Mouse (Mus musculus): Measurements from ENCODE around the gene Eif2s2.

Eif2s2 gene

DNA sequence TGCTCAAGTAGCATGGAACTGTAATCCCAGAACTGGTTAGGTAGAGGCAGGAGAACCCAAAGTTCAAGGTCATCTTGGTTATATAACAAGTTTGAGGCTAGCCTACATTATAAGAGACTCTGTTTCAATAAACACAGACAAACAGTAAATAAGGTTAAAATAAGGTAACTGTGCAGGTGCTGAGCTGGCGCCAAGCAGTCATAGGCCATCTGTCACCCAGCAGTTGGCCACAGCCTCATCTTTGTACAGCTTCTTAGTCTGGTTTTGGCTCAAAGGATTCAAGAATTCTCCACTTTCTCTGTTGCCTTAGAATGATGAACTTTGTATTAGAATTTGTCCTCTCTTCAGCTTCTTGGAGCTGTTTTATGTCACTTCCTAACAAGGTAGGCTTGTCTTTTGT is 24.6 kb downstream of the Eif2s2 start:
- H3K9me3 ChIP-seq (ENCODE audit: low read length), result no peaks in the 10 kb centered on the region
- H3K4me3 ChIP-seq (replicated peaks; ENCODE audit: low read length), result no peak overlapping the region
- peaks cover 97% of the 10 kb centered on the region for H3K36me3 ChIP-seq (ENCODE audit: insufficient read depth, low read length)
- peaks cover 29% of the 10 kb centered on the region; the same call in 1 of the 2 replicates for H3K4me1 ChIP-seq (replicated peaks; ENCODE audit: low read depth, low read length)
- TF ChIP-seq NANOG (IDR thresholded peaks at IDR 0.05; ENCODE audit: borderline replicate concordance, low read length) (no peak), CTCF (conservative IDR thresholded peaks at IDR 0.05; ENCODE audit: low read length) (no peak), POU5F1 (IDR thresholded peaks at IDR 0.05; ENCODE audit: borderline replicate concordance, low read length) (no peak)
- H3K27me3 ChIP-seq (ENCODE audit: insufficient read depth, low read length), result no peaks in the 10 kb centered on the region

DNA sequence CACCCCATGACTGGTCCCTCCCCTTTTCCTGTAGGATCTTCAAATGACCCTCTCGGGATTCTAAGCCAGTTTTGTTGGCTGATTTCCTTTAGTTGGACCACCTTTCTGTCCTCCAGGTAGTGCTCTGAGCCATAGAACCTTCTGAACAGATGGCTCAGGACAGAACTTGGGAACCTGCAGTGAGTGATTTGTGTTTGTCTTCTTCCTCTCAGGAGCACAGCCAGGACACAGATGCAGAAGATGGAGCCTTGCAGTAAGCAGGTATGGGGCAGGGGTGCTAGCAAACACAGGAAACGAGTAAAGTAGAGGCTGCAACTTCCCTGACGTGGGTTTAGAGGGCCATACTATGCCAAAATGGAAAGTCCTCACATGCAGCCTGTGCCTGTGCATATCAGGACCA is 27.0 kb downstream of the Eif2s2 start:
- no peaks in the 10 kb centered on the region for H3K27me3 ChIP-seq (ENCODE audit: insufficient read depth, low read length)
- TF ChIP-seq NANOG (IDR thresholded peaks at IDR 0.05; ENCODE audit: borderline replicate concordance, low read length), result no peak
- no peak for TF ChIP-seq CTCF (conservative IDR thresholded peaks at IDR 0.05; ENCODE audit: low read length)
- TF ChIP-seq POU5F1 (IDR thresholded peaks at IDR 0.05; ENCODE audit: borderline replicate concordance, low read length), result no peak
- H3K4me1 ChIP-seq (replicated peaks; ENCODE audit: low read depth, low read length), result peaks cover 28% of the 10 kb centered on the region; the same call in 1 of the 2 replicates
- no peak overlapping the region for H3K4me3 ChIP-seq (replicated peaks; ENCODE audit: low read length)
- H3K9me3 ChIP-seq (ENCODE audit: low read length), result no peaks in the 10 kb centered on the region
- H3K36me3 ChIP-seq (ENCODE audit: insufficient read depth, low read length), result peaks cover 98% of the 10 kb centered on the region

DNA sequence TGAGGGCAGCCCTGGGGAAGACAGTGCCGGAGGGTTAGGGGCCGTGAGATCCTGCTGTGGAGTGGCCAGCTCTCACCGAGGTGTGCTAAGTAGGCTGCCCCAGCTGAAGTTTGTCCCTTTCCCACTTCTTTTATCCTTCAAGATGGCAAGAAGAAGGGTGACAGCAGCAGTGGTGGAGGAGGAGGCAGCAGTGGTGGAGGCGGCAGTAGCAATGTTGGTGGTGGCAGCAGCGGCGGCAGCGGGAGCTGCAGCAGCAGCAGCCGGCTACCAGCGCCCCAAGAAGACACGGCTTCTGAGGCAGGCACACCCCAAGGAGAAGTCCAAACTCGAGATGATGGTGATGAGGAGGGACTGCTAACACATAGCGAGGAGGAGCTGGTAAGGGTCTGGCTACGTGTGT is 29.1 kb downstream of the Eif2s2 start:
- no peaks in the 10 kb centered on the region for H3K27me3 ChIP-seq (ENCODE audit: insufficient read depth, low read length)
- H3K4me3 ChIP-seq (replicated peaks; ENCODE audit: low read length), result no peak overlapping the region
- no peaks in the 10 kb centered on the region for H3K9me3 ChIP-seq (ENCODE audit: low read length)
- H3K36me3 ChIP-seq (ENCODE audit: insufficient read depth, low read length), result peaks cover 99% of the 10 kb centered on the region
- TF ChIP-seq POU5F1 (IDR thresholded peaks at IDR 0.05; ENCODE audit: borderline replicate concordance, low read length) (no peak), CTCF (conservative IDR thresholded peaks at IDR 0.05; ENCODE audit: low read length) (no peak), NANOG (IDR thresholded peaks at IDR 0.05; ENCODE audit: borderline replicate concordance, low read length) (no peak)
- H3K4me1 ChIP-seq (replicated peaks; ENCODE audit: low read depth, low read length), result peaks cover 30% of the 10 kb centered on the region; the same call in 1 of the 2 replicates

DNA sequence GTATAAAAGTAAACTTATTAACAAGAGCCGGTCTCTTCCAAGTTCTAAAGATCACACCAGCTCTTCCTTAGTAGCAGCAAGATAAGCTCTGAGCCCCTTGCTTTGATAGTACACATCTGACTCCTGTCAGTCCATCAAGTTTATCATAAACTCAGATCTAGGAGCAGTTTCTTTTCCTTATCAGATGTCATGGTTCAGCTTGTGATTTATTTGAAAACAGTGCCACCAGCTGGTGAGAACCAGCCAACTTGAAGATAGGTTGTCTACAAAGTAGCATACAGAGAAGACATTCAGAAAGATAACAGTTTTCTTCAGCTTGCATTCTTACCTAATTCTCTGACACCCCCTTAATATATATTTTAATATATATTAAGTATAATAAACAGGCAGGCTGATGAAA is 37.4 kb downstream of the Eif2s2 start:
- TF ChIP-seq CTCF (conservative IDR thresholded peaks at IDR 0.05; ENCODE audit: low read length), result no peak
- no peak for TF ChIP-seq POU5F1 (IDR thresholded peaks at IDR 0.05; ENCODE audit: borderline replicate concordance, low read length)
- no peak for TF ChIP-seq NANOG (IDR thresholded peaks at IDR 0.05; ENCODE audit: borderline replicate concordance, low read length)
- no peaks in the 10 kb centered on the region for H3K9me3 ChIP-seq (ENCODE audit: low read length)
- H3K27me3 ChIP-seq (ENCODE audit: insufficient read depth, low read length), result no peaks in the 10 kb centered on the region
- H3K4me1 ChIP-seq (replicated peaks; ENCODE audit: low read depth, low read length), result peaks cover 15% of the 10 kb centered on the region
- H3K4me3 ChIP-seq (replicated peaks; ENCODE audit: low read length), result no peak overlapping the region
- peaks cover 64% of the 10 kb centered on the region for H3K36me3 ChIP-seq (ENCODE audit: insufficient read depth, low read length)

DNA sequence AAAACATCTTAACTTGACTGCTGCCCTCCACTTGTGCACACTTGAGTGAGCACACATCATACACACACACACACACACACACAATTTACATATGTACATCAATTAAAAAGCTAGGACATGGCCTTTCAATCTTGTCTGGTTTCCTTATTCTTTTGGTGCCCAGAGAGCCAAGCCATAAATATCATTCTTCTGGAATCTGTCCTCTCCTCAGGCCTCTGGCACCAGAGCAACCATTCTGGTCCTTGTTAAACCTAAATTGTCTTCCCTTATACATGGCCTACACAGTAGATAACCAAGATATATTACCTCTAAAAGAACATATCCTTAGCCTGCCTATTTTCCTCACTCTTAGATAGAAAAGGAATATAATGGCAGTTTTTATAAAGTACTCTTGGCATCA is 44.6 kb downstream of the Eif2s2 start:
- Histone ChIP-seq H3K9me3 (ENCODE audit: low read length) (no peaks in the 10 kb centered on the region), H3K36me3 (ENCODE audit: insufficient read depth, low read length) (peaks cover 50% of the 10 kb centered on the region), H3K4me1 (replicated peaks; ENCODE audit: low read depth, low read length) (no peaks in the 10 kb centered on the region), H3K4me3 (replicated peaks; ENCODE audit: low read length) (no peak overlapping the region), H3K27me3 (ENCODE audit: insufficient read depth, low read length) (no peaks in the 10 kb centered on the region)
- no peak for TF ChIP-seq POU5F1 (IDR thresholded peaks at IDR 0.05; ENCODE audit: borderline replicate concordance, low read length)
- TF ChIP-seq NANOG (IDR thresholded peaks at IDR 0.05; ENCODE audit: borderline replicate concordance, low read length), result no peak
- no peak for TF ChIP-seq CTCF (conservative IDR thresholded peaks at IDR 0.05; ENCODE audit: low read length)

DNA sequence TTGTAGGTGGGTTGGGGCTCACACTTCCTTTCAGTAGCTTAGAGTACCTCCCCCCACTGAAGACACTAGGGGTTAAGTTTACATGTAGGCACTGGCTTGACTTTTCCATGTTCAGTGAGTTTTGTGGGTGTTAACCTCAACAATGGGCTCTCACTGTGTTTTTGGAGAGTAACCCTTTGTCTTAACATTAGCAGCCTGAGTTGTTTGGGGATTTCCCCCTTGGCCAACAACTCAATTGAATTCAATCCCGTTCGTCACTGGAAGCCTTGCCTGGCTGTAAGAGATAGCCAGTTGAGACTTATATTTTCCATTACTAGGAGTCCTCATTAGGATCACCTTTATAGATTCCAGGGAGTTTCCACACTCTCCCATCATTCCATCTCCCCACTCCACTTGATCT is 56.2 kb downstream of the Eif2s2 start:
- Histone ChIP-seq H3K36me3 (ENCODE audit: insufficient read depth, low read length) (peaks cover 35% of the 10 kb centered on the region), H3K4me3 (replicated peaks; ENCODE audit: low read length) (no peak overlapping the region), H3K27me3 (ENCODE audit: insufficient read depth, low read length) (no peaks in the 10 kb centered on the region), H3K9me3 (ENCODE audit: low read length) (no peaks in the 10 kb centered on the region), H3K4me1 (replicated peaks; ENCODE audit: low read depth, low read length) (peaks cover 44% of the 10 kb centered on the region)
- TF ChIP-seq POU5F1 (IDR thresholded peaks at IDR 0.05; ENCODE audit: borderline replicate concordance, low read length) (no peak), NANOG (IDR thresholded peaks at IDR 0.05; ENCODE audit: borderline replicate concordance, low read length) (no peak), CTCF (conservative IDR thresholded peaks at IDR 0.05; ENCODE audit: low read length) (no peak)

DNA sequence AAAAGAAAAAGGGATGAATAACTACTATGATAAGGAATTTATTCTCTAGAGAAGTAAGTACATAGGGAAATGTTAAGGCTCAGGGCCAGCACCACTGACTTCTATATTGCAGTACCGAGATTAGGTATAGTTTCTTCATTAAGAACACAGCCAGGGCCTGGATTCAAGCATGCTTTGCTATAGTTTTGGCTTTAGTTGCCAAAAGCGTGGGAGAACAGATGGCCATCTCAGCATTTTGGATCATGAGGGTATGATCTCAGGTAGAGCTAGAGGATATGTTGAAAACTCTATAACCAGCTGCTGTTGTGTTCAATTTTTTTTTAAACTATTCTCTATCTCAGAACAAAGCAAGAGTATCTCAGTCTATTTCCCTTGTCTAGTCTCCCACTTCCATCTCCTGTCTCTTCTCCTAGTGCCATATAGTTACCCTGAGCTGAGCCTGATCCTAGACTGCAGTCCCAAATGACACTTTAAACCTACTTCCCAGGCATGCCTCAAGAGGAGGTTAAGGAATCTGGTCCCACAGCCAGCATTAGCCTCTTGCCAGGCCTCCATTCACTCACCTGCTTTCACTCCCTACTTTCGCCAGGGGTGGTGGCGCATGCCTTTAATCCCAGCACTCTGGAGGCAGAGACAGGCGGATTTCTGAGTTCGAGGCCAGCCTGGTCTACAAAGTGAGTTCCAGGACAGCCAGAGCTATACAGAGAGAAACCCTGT is 58.4 kb downstream of the Eif2s2 start:
- Histone ChIP-seq H3K4me3 (replicated peaks; ENCODE audit: low read length) (no peak overlapping the region), H3K36me3 (ENCODE audit: insufficient read depth, low read length) (peaks cover 54% of the 10 kb centered on the region), H3K4me1 (replicated peaks; ENCODE audit: low read depth, low read length) (peaks cover 59% of the 10 kb centered on the region), H3K9me3 (ENCODE audit: low read length) (no peaks in the 10 kb centered on the region), H3K27me3 (ENCODE audit: insufficient read depth, low read length) (no peaks in the 10 kb centered on the region)
- TF ChIP-seq NANOG (IDR thresholded peaks at IDR 0.05; ENCODE audit: borderline replicate concordance, low read length), result no peak

DNA sequence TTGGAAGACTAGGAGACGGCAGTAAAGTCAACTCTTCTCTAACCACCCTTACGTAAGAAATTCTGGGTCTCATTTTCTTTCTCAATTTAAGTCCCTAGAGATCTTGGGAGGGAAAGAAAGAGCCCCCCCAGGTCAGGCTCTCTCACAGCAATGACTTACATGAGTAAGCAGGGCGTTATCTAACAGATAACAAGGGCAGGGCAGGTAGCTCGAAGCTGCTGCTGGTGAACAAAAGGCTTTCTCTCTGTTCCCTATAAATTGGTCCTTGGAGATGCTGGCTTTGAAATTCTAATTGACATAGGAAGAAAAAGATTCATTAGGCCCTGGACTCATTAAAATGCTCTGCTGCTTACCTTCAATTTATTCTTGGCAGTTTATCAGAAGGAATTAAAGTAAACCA is 60.3 kb downstream of the Eif2s2 start:
- TF ChIP-seq NANOG (IDR thresholded peaks at IDR 0.05; ENCODE audit: borderline replicate concordance, low read length) (no peak), POU5F1 (IDR thresholded peaks at IDR 0.05; ENCODE audit: borderline replicate concordance, low read length) (no peak), CTCF (conservative IDR thresholded peaks at IDR 0.05; ENCODE audit: low read length) (no peak)

DNA sequence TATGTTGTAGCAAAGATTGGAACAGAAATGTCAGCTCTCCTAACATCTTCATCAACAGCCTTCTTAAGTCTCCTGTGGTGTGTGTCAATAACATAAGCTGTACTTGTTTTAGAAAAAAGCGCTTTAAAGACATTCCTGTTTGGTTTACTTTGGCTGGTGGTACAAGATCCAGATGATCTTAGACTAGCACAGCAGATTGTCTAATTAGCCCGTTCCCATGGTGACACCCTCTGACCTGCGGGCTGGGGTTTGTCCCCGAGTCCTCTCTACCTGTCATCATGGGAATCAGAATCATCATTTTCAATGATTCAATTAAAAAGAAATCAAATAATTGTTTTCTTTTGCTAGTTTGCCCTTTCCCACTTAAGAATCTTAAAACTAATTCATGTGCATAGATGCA is 65.2 kb downstream of the Eif2s2 start:
- Histone ChIP-seq H3K4me1 (replicated peaks; ENCODE audit: low read depth, low read length) (peaks cover 38% of the 10 kb centered on the region), H3K36me3 (ENCODE audit: insufficient read depth, low read length) (peaks cover 64% of the 10 kb centered on the region), H3K27me3 (ENCODE audit: insufficient read depth, low read length) (no peaks in the 10 kb centered on the region), H3K4me3 (replicated peaks; ENCODE audit: low read length) (no peak overlapping the region), H3K9me3 (ENCODE audit: low read length) (no peaks in the 10 kb centered on the region)
- TF ChIP-seq CTCF (conservative IDR thresholded peaks at IDR 0.05; ENCODE audit: low read length) (no peak), NANOG (IDR thresholded peaks at IDR 0.05; ENCODE audit: borderline replicate concordance, low read length) (no peak), POU5F1 (IDR thresholded peaks at IDR 0.05; ENCODE audit: borderline replicate concordance, low read length) (no peak)

More for the DNA sequence above, 60.3 kb downstream of the Eif2s2 start:
- H3K27me3 ChIP-seq (ENCODE audit: insufficient read depth, low read length), result no peaks in the 10 kb centered on the region
- peaks cover 63% of the 10 kb centered on the region for H3K4me1 ChIP-seq (replicated peaks; ENCODE audit: low read depth, low read length)
- peaks cover 63% of the 10 kb centered on the region for H3K36me3 ChIP-seq (ENCODE audit: insufficient read depth, low read length)
- H3K4me3 ChIP-seq (replicated peaks; ENCODE audit: low read length), result no peak overlapping the region
- H3K9me3 ChIP-seq (ENCODE audit: low read length), result no peaks in the 10 kb centered on the region
